Mouse (Mus musculus) forebrain, embryonic 15.5 days (tissue): ENCODE measurements at regions not wholly inside any gene's neighbourhood (a gene's known extent, or its start where the extent isn't known, plus 50 kb on each side); places are given as distances from the start of the nearest gene placed in this dataset.

Source experiments
- ATAC-seq: fragments of 200-750 bp; cut with Nextera tagmentation; replicated peaks from 2 replicates; pipeline ENCODE4 v1.8.0; 2017; ENCODE audit warnings: mild to moderate bottlenecking, moderate TSS enrichment, moderate library complexity
- H3K27ac ChIP-seq: fragments of 300-500 bp; sonication (generic); replicated peaks from 2 replicates; pipeline ENCODE4 v1.5.1; 2015; ENCODE audit warnings: mild to moderate bottlenecking, inconsistent platforms
- H3K27me3 ChIP-seq: fragments of 300-500 bp; sonication (generic); 2 replicates; pipeline ENCODE4 v1.6.1; 2015; ENCODE audit warnings: inconsistent platforms
- H3K36me3 ChIP-seq: fragments of 300-500 bp; sonication (generic); 2 replicates; pipeline ENCODE4 v1.6.1; 2015; ENCODE audit warnings: mild to moderate bottlenecking, inconsistent platforms
- H3K4me1 ChIP-seq: fragments of 300-500 bp; sonication (generic); 2 replicates; pipeline ENCODE4 v1.6.1; 2015; ENCODE audit warnings: inconsistent platforms
- H3K4me2 ChIP-seq: fragments of 300-500 bp; sonication (generic); replicated peaks from 2 replicates; pipeline ENCODE4 v1.6.1; 2015; ENCODE audit warnings: mild to moderate bottlenecking, inconsistent platforms
- H3K4me3 ChIP-seq: fragments of 300-500 bp; sonication (generic); 2 replicates; pipeline ENCODE4 v1.5.1; 2015; ENCODE audit warnings: mild to moderate bottlenecking, inconsistent platforms
- H3K9ac ChIP-seq: fragments of 300-500 bp; sonication (generic); replicated peaks from 2 replicates; pipeline ENCODE4 v1.6.1; 2015; ENCODE audit warnings: mild to moderate bottlenecking, inconsistent platforms
- H3K9me3 ChIP-seq: fragments of 300-500 bp; sonication (generic); 2 replicates; pipeline ENCODE4 v1.6.1; 2016; ENCODE audit warnings: inconsistent platforms
- WGBS: fragments of 180-500 bp; shearing (Covaris S2); methylation state at CpG from one replicate; pipeline ENCODE4 v1.1.7; 2015; ENCODE audit warnings: mixed read lengths; 5-methylcytosine and 5-hydroxymethylcytosine counted together

DNA sequence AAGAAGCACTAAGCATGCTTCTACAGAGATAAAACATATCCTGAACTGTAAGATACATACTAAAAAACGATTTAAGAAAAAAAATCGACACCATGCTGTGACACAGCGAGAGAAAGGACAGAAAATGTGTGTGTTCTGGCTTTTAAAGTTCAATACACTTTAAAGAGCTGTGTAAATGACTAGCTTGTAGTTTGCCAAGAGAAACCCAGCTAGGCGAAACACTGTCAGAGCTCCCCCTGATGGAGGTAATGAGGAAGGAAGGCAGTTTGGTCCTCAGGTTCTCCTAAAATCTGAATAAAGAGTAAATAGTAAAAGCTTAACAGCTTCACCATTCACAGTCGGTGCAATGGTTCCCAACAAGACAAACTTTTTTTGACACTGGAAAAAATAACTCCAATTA, 67.1 kb upstream of the Gabrg2 start:
- H3K27ac ChIP-seq: no peak overlapping the region
- no peak overlapping the region for H3K9ac ChIP-seq
- ATAC-seq: peak; percentile 80
- H3K9me3 ChIP-seq: no peaks in the 10 kb centered on the region
- no peaks in the 10 kb centered on the region for H3K27me3 ChIP-seq
- H3K4me1 ChIP-seq: no peaks in the 10 kb centered on the region
- H3K4me3 ChIP-seq: no peak overlapping the region
- WGBS: 9% methylated on average over 5 of the region's 5 CpGs
- H3K36me3 ChIP-seq: no peaks in the 10 kb centered on the region
- no peak overlapping the region for H3K4me2 ChIP-seq

- Histone ChIP-seq H3K4me3 (no peak overlapping the region), H3K27me3 (no peaks in the 10 kb centered on the region), H3K4me1 (no peaks in the 10 kb centered on the region), H3K9me3 (no peaks in the 10 kb centered on the region), H3K9ac (no peak overlapping the region), H3K36me3 (no peaks in the 10 kb centered on the region), H3K4me2 (no peak overlapping the region), H3K27ac (no peak overlapping the region)
- no peak for ATAC-seq
- WGBS: 88% methylated on average over 1 of the region's 1 CpGs
These were observed 50.9 kb upstream of the Gabrg2 start for GRCm38 (mm10) chr11:42051567-42051966.
